Mouse (Mus musculus) left cerebral cortex, postnatal 14 days (tissue): ENCODE measurements at regions not wholly inside any gene's neighbourhood (a gene's known extent, or its start where the extent isn't known, plus 50 kb on each side); places are given as distances from the start of the nearest gene placed in this dataset.

Experiments used
- DNase-seq, 2 experiments: peaks; one replicate each; pipeline ENCODE4 v3.0.0; 2021 to 2022; ENCODE audit warnings: low spot score in 2 of 2, mixed read lengths in 1 of 2
- intact Hi-C: fragments of 180-260 bp; cut with DNase I; formaldehyde crosslinking; loops from one replicate; pipeline ENCODE4 v1.15.1; 2025

DNA sequence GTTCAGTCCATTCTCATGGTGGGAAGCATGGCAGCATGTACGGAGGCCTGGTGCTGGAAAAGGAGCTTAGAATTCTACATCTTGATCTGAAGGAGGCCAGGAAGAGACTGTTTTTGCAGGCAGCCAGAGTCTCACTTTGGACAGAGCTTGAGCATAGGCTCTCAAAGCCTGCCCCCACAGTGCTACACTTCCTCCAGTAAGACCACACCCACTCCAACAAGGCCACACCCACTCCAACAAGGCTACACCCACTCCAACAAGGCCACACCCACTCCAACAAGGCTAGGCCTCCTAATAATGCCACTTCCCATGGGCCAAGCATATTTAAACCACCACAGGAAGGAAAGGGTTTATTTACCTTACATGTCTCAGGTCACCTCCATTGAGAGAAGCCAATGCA lies 121.0 kb downstream of the Dyrk2 start:
- no peak for DNase-seq
- intact Hi-C loops = no loop called here

DNA sequence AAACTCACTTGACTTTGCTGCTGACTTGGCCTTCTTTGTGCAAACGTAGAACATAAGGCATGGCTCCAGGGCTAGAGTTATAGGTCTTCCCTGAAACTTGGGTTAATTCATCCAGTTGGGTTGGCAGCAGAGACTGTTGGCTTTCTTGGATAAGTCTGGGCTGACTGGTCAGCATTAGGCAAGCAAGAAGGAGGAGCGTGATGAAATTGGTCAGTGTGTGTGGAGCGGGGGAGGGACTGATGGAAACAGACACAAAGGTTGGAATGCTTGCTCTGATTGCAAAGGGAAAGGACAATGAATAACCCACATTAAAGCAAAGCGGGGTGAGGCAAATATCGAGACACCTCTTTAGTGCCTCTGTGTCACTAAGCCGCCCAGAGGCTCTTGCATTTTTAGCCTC lies 120.3 kb downstream of the Dyrk2 start:
- DNase-seq = no peak
- intact Hi-C loops = no loop called here

GRCm38 (mm10) chr10:118751110-118751509 lies 118.9 kb downstream of the Dyrk2 start:
- intact Hi-C loops = no loop called here
- no peak for DNase-seq

DNA sequence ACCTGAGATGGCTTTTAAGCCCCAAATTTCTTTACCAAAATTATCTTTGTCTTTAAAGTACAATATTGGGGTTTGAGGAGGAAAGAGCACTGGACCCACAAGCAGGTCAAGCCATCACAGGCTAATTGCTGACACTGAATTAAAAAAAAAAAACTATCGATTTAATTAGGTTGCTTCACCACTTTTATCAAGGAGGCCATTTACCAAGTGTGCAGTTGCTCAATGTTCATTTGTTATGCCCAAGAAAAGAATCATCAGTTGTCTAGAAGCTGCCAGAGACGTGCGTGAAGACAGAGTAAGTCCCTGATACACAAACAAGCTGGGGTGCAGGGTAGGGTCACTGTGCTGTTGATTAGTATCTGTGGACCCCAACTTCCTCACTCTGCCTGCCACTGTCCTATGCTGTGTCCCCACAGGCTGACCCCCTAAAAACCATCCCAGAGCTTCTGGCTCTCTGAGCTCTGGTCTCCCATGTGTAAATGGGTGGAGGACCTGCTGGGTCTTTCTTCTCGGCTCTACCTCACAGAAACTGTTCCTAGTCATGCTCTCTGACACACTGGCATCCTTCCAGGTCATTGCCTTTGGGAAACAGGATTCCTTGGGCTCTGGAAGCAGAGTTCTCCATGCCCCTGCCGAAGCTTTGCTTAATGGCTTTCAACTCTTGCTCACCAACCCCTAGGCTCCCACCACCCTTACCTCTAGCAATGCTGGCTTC lies 116.8 kb downstream of the Dyrk2 start:
- intact Hi-C loops = no loop called here
- DNase-seq = no peak

- no peak for DNase-seq
- intact Hi-C loops = no loop called here
Measured at GRCm38 (mm10) chr10:118754791-118755190, 115.2 kb downstream of the Dyrk2 start.

DNA sequence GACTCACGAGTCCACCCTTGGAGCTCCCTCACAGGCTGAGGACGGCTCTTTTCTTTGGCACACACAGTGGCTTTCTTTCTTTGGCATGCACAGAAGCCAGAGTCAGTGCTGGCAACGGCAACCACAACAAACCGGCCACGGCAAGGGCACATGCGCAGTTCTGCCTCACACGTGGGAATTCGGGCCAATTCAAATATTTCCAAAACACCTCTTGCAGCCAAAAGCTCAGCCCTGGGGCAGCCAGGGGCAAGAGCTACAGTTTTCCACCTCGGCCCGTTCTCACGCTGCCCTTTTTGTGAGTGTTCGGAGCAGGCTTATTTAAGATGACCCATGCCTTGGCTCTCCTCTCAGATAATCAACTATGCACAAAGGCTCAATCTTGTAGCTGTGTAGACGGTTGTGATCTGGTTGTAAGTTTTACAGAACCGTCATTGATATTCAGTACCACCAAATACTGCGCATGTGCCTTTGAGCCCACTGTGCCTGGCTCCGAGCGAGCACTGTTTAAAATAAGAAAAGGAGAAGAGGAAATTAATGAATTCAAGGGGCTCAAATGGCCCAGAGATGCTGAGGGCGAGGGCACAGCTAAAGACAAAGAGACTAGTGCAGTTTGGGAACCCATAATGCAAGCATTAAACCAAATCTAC lies 111.1 kb downstream of the Dyrk2 start:
- intact Hi-C loops = no loop called here
- DNase-seq = peak in 1 of 2 experiments; percentile 26

DNA sequence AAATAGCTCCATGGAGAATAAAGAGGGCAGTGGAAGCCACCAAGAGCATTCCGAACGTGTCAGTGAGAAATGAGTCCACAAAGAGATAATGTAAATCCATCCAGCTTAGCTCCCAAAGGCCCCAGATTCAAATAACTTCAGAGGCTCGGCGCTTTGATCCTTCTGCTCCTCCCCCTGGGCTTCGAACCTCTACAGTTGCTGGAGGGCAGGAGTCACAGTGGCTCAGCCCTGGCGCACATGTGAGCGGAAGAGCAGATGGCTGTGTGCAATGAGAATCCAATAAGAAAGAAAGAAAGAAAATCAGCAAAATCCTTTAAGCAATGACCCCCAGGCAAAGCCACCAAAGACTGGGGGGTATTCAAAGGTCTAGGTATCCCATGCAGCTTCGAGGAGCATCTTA lies 109.6 kb downstream of the Dyrk2 start:
- intact Hi-C loops = no loop called here
- no peak for DNase-seq

GRCm38 (mm10) chr10:118761101-118761868 lies 108.7 kb downstream of the Dyrk2 start:
- intact Hi-C loops = no loop called here
- DNase-seq = no peak

- DNase-seq = no peak
- intact Hi-C loops = no loop called here
Measured at GRCm38 (mm10) chr10:118765051-118765450, 105.0 kb downstream of the Dyrk2 start.

GRCm38 (mm10) chr10:118765544-118766441 lies 104.2 kb downstream of the Dyrk2 start:
- intact Hi-C loops = no loop called here
- no peak for DNase-seq

DNA sequence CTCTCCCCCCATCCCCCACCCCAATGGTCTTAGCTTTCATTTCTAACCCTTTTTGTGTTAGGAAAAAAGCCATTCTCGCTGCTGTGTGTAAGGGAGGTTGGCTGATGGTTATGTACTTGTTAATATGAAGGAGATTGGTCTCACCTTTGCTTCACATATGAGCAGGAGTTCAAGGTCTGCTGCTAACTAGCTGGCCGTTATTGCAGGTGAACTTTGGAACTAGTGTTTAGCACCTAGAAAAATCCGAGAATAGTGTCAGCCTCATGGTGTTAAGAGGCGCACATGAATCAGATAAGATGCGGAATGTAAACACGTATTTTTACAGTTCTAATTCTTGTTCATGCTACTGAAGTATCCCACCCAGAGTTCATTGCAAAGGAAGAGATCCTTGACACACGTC lies 103.2 kb downstream of the Dyrk2 start:
- intact Hi-C loops = no loop called here
- DNase-seq = no peak

GRCm38 (mm10) chr10:118769751-118770150 lies 100.3 kb downstream of the Dyrk2 start:
- DNase-seq = no peak
- intact Hi-C loops = no loop called here

DNA sequence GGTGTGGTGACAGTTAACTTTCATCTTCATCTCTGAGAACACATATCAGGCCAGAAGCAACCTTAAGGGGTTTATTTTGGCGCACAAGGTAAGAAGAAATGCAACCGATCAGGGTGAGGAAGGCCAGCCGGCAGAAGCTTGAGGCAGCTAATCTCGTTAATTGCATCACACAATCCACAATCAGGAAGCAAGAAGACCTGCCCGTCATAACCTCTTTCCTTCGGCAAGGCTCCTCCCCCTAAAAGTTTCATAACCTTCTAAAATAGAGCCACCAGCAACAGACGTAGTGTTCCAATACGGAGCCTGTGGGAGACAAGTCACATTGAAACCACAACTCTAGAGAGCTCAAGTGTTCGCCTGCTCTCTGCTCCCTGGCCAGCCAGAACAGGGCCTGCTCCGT lies 91.4 kb downstream of the Dyrk2 start:
- intact Hi-C loops = no loop called here
- no peak for DNase-seq

DNA sequence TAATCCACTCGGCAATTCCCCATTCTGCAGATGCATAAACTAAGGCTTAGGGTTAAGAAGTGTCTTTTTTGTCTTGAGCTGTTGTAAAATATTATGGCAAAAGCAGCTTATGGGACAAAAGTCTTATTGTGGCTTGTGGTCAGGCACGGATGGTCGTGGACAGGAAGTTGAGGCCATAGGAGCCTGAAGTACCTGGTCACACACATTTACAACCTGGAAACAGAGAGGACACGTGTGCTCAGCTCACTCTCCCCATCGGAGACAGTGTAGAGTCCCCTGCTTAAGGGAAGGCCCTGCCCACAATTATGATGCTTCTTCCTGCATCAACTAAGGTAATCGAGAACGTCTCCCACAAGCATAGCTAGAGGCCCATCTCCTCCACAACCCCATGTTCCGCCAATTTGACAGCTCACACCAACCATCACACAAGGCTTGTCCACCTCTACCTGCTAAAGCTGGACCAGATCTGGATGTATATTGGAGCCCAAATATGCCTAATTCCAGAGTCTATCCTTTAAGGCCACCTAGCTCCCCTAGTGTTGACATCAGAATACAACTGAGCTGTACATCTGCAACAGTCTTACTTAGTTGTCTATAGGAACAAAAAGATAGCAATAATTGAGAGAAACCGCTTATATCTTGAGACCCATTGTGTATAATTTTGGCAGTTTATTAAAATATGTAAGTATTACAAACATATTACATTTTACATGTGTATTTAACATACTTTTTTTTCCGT lies 89.0 kb downstream of the Dyrk2 start:
- intact Hi-C loops = loop anchor here (10.0 kb wide), 1 partner anchor 84 kb away; no protein-coding TSS in a partner anchor
- DNase-seq = no peak

GRCm38 (mm10) chr10:118781811-118782232 lies 88.2 kb downstream of the Dyrk2 start:
- intact Hi-C loops = loop anchor here (10.0 kb wide), 1 partner anchor 83 kb away; no protein-coding TSS in a partner anchor
- peak; percentile 43 to 62 for DNase-seq

GRCm38 (mm10) chr10:118782646-118783045 lies 87.4 kb downstream of the Dyrk2 start:
- DNase-seq = no peak
- intact Hi-C loops = loop anchor here (10.0 kb wide), 1 partner anchor 82 kb away; no protein-coding TSS in a partner anchor

DNA sequence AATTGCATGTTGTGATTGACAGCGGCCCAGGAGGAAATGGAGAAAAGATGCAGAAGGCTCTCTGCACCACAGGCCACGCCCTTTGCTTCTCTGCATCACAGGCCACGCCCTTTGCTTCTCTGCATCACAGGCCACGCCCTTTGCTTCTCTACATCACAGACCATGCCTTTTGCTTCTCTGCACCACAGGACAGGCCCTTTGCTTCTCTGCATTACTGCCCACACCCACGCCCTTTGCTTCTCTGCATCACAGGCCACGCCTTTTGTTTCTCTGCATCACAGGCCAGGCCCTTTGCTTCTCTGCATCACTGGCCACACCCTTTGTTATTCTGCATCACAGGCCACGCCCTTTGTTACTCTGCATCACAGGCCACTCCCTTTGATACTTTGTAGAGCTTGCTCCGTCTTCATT lies 82.7 kb downstream of the Dyrk2 start:
- DNase-seq = no peak
- intact Hi-C loops = loop anchor here (10.0 kb wide), 1 partner anchor 78 kb away; no protein-coding TSS in a partner anchor

- intact Hi-C loops = no loop called here
Measured at GRCm38 (mm10) chr10:118792352-118793100, 77.5 kb downstream of the Dyrk2 start.

More at GRCm38 (mm10) chr10:118792352-118793100, 77.5 kb downstream of the Dyrk2 start:
- DNase-seq = no peak
